Mouse (Mus musculus) forebrain, embryonic 14.5 days (tissue): ENCODE data around the gene L1td1. TPM values are rescaled to one million over a fixed set of nuclear protein-coding genes. Genes with fewer than 3 reads are reported as not detected.
A peak's percentile ranks its signal among the peaks of the same experiment; 100 is the strongest.

ENCODE experiments used
- ATAC-seq: fragments of 200-750 bp; cut with Nextera tagmentation; 2 replicates; pipeline ENCODE4 v1.8.0; 2017; ENCODE audit warnings: mild to moderate bottlenecking, moderate library complexity
- DNase-seq: peaks from one replicate; pipeline ENCODE4 v3.0.0-alpha.2; 2015; ENCODE audit warnings: low spot score
- H3K27ac ChIP-seq: fragments of 300-500 bp; sonication (generic); 2 replicates; pipeline ENCODE4 v1.5.1; 2014; ENCODE audit warnings: low read depth, mild to moderate bottlenecking, control low read depth, low read length, moderate library complexity
- H3K27me3 ChIP-seq: fragments of 300-500 bp; sonication (generic); replicated peaks from 2 replicates; pipeline ENCODE4 v1.6.1; 2014; ENCODE audit warnings: low read length, control low read depth, mixed read lengths; ENCODE audit not compliant: control insufficient read depth, insufficient read depth
- H3K36me3 ChIP-seq: fragments of 300-500 bp; sonication (generic); 2 replicates; pipeline ENCODE4 v1.6.1; 2014; ENCODE audit warnings: low read length, control low read depth; ENCODE audit not compliant: control insufficient read depth, insufficient read depth
- H3K4me1 ChIP-seq: fragments of 300-500 bp; sonication (generic); 2 replicates; pipeline ENCODE4 v1.6.1; 2014; ENCODE audit warnings: antibody characterized with exemption, low read length, control low read depth; ENCODE audit not compliant: control insufficient read depth, insufficient read depth
- H3K4me2 ChIP-seq: fragments of 300-500 bp; sonication (generic); 2 replicates; pipeline ENCODE4 v1.6.1; 2014; ENCODE audit warnings: mild to moderate bottlenecking, control low read depth, low read length
- H3K4me3 ChIP-seq: fragments of 300-500 bp; sonication (generic); 2 replicates; pipeline ENCODE4 v1.5.1; 2014; ENCODE audit warnings: low read depth, low read length, control low read depth
- H3K9ac ChIP-seq: fragments of 300-500 bp; sonication (generic); 2 replicates; pipeline ENCODE4 v1.6.1; 2014; ENCODE audit warnings: mild to moderate bottlenecking, low read length, control low read depth, moderate library complexity
- H3K9me3 ChIP-seq: fragments of 300-500 bp; sonication (generic); replicated peaks from 2 replicates; pipeline ENCODE4 v1.6.1; 2016; ENCODE audit warnings: low read length, control low read depth, mixed read lengths; ENCODE audit not compliant: control insufficient read depth
- WGBS: fragments of 180-500 bp; shearing (Covaris S2); extraction: QIAGEN DNeasy Blood & Tissue Kit; methylation state at CpG from one replicate; pipeline ENCODE4 v1.1.7; 2014; 5-methylcytosine and 5-hydroxymethylcytosine counted together
- polyA plus RNA-seq: library from polyadenylated mRNA; unstranded; fragments of >200 nt; fragmentation: Nextera tagmentation; extraction: Ambion mirVana; gene quantifications from 2 replicates; pipeline ENCODE4 v1.2.1, GENCODE M21; 2014

Gene L1td1
- polyA plus RNA-seq, 1 experiment from 2014 or later: 0.14 TPM

- Histone ChIP-seq H3K4me2 (peak overlapping the region; percentile 50), H3K4me1 (peaks cover 9% of the 10 kb centered on the region; the same call in 1 of the 2 replicates), H3K27me3 (peaks cover 33% of the 10 kb centered on the region), H3K9ac (no peak overlapping the region), H3K36me3 (no peaks in the 10 kb centered on the region), H3K27ac (no peak overlapping the region), H3K4me3 (peak overlapping the region; percentile 21), H3K9me3 (no peaks in the 10 kb centered on the region)
- no peak for ATAC-seq
- 4% methylated on average over 21 of the region's 21 CpGs for WGBS
- no peak for DNase-seq
Measured at GRCm38 (mm10) chr4:98727295-98727958, 893 bp downstream of the L1td1 start.

- H3K4me1 ChIP-seq: peaks cover 9% of the 10 kb centered on the region; the same call in 1 of the 2 replicates
- H3K27me3 ChIP-seq: peaks cover 33% of the 10 kb centered on the region
- no peak overlapping the region for H3K27ac ChIP-seq
- H3K36me3 ChIP-seq: no peaks in the 10 kb centered on the region
- no peak overlapping the region for H3K9ac ChIP-seq
- DNase-seq (no peak), ATAC-seq (no peak)
- H3K9me3 ChIP-seq: no peaks in the 10 kb centered on the region
- H3K4me3 ChIP-seq: no peak overlapping the region
- H3K4me2 ChIP-seq: peak overlapping the region; percentile 18
- 2% methylated on average over 10 of the region's 10 CpGs for WGBS
Measured at GRCm38 (mm10) chr4:98727959-98728347, 1.4 kb downstream of the L1td1 start.

- ATAC-seq (no peak), DNase-seq (no peak)
- no peaks in the 10 kb centered on the region for H3K36me3 ChIP-seq
- H3K9ac ChIP-seq: no peak overlapping the region
- H3K9me3 ChIP-seq: no peaks in the 10 kb centered on the region
- H3K27me3 ChIP-seq: peaks cover 33% of the 10 kb centered on the region
- 68% methylated on average over 7 of the region's 7 CpGs for WGBS
- no peak overlapping the region for H3K27ac ChIP-seq
- H3K4me3 ChIP-seq: no peak overlapping the region
- H3K4me1 ChIP-seq: peaks cover 9% of the 10 kb centered on the region; the same call in 1 of the 2 replicates
- H3K4me2 ChIP-seq: no peak overlapping the region
Measured at GRCm38 (mm10) chr4:98728716-98729115, 2.2 kb downstream of the L1td1 start.

- ATAC-seq: no peak
- no peaks in the 10 kb centered on the region for H3K9me3 ChIP-seq
- no peak overlapping the region for H3K4me3 ChIP-seq
Measured at GRCm38 (mm10) chr4:98733660-98734059, 7.1 kb downstream of the L1td1 start.

GRCm38 (mm10) chr4:98739753-98740152 lies 13.2 kb downstream of the L1td1 start:
- no peak overlapping the region for H3K27ac ChIP-seq
- H3K9ac ChIP-seq: no peak overlapping the region
- H3K27me3 ChIP-seq: no peaks in the 10 kb centered on the region
- H3K36me3 ChIP-seq: no peaks in the 10 kb centered on the region
- no peak overlapping the region for H3K4me3 ChIP-seq
- WGBS: 41% methylated on average over 2 of the region's 2 CpGs
- H3K4me2 ChIP-seq: no peak overlapping the region
- no peak for ATAC-seq
- DNase-seq: peak; percentile 70
- H3K4me1 ChIP-seq: no peaks in the 10 kb centered on the region
- no peaks in the 10 kb centered on the region for H3K9me3 ChIP-seq

More at GRCm38 (mm10) chr4:98733660-98734059, 7.1 kb downstream of the L1td1 start:
- Histone ChIP-seq H3K27me3 (peaks cover 4% of the 10 kb centered on the region), H3K4me2 (no peak overlapping the region), H3K36me3 (no peaks in the 10 kb centered on the region), H3K4me1 (no peaks in the 10 kb centered on the region), H3K27ac (no peak overlapping the region), H3K9ac (no peak overlapping the region)
- 98% methylated on average over 16 of the region's 16 CpGs for WGBS
- DNase-seq: no peak

- no peak overlapping the region for H3K27ac ChIP-seq
- DNase-seq (no peak), ATAC-seq (no peak)
- 69% methylated on average over 3 of the region's 3 CpGs for WGBS
- H3K27me3 ChIP-seq: no peaks in the 10 kb centered on the region
- H3K9ac ChIP-seq: no peak overlapping the region
- H3K36me3 ChIP-seq: no peaks in the 10 kb centered on the region
- no peak overlapping the region for H3K4me3 ChIP-seq
- H3K4me2 ChIP-seq: no peak overlapping the region
- H3K9me3 ChIP-seq: no peaks in the 10 kb centered on the region
- H3K4me1 ChIP-seq: no peaks in the 10 kb centered on the region
Measured at GRCm38 (mm10) chr4:98743209-98743905, 16.8 kb downstream of the L1td1 start.

- WGBS: 26% methylated on average over 7 of the region's 7 CpGs
- Histone ChIP-seq H3K27ac (no peak overlapping the region), H3K4me3 (no peak overlapping the region), H3K9ac (no peak overlapping the region), H3K27me3 (no peaks in the 10 kb centered on the region), H3K9me3 (no peaks in the 10 kb centered on the region), H3K4me2 (no peak overlapping the region), H3K36me3 (no peaks in the 10 kb centered on the region), H3K4me1 (no peaks in the 10 kb centered on the region)
- ATAC-seq (no peak), DNase-seq (no peak)
Measured at GRCm38 (mm10) chr4:98743906-98744210, 17.3 kb downstream of the L1td1 start.

- ATAC-seq: no peak
Measured at GRCm38 (mm10) chr4:98754456-98754855, 27.9 kb downstream of the L1td1 start.

GRCm38 (mm10) chr4:98756141-98756540 lies 29.6 kb downstream of the L1td1 start:
- ATAC-seq (no peak), DNase-seq (no peak)
- Histone ChIP-seq H3K27me3 (no peaks in the 10 kb centered on the region), H3K27ac (no peak overlapping the region), H3K4me2 (no peak overlapping the region), H3K9me3 (no peaks in the 10 kb centered on the region), H3K36me3 (no peaks in the 10 kb centered on the region), H3K4me1 (no peaks in the 10 kb centered on the region), H3K9ac (no peak overlapping the region), H3K4me3 (no peak overlapping the region)
- 21% methylated on average over 11 of the region's 11 CpGs for WGBS

More at GRCm38 (mm10) chr4:98754456-98754855, 27.9 kb downstream of the L1td1 start:
- no peaks in the 10 kb centered on the region for H3K9me3 ChIP-seq
- no peaks in the 10 kb centered on the region for H3K36me3 ChIP-seq
- H3K9ac ChIP-seq: no peak overlapping the region
- no peak overlapping the region for H3K4me2 ChIP-seq
- no peaks in the 10 kb centered on the region for H3K4me1 ChIP-seq
- H3K27ac ChIP-seq: no peak overlapping the region
- H3K4me3 ChIP-seq: no peak overlapping the region
- no peak for DNase-seq
- H3K27me3 ChIP-seq: no peaks in the 10 kb centered on the region
- 69% methylated on average over 4 of the region's 4 CpGs for whole genome bisulfite sequencing
